Mouse (Mus musculus): Measurements from ENCODE around the gene Cp. TPM values are rescaled to one million over a fixed set of nuclear protein-coding genes. Genes with fewer than 3 reads are reported as not detected.
A peak's percentile ranks its signal among the peaks of the same experiment; 100 is the strongest.
"Not testable (repeated sequence)": the region's sequence is repeated elsewhere in the genome, so short reads cannot be mapped to it uniquely, and the experiment has no call there.

Cp gene
- polyA plus RNA-seq, 1 experiment from 2014 or later, result 0.29 TPM

DNA sequence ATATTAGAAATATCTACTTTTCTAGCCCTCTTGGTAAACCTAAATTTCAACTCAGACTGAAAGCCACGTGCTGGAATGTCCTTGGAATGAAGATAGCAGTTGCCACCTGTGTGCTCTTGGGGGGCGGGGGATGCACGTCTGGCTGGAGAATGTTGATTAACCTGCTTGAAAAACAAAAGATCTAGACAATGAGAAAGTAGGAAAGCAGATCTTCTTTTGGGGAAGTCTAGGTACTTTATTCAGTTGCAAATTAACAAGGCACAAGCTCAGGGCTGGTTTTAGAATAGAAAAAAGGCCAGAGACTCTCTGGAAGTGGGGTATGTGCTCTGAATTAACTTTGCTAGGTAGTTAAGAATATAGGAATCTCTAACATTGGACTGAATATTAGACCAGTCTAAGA, 87.9 kb downstream of the Cp start:
- DNase-seq (ENCODE audit: low spot score), result not testable (repeated sequence)
- 75% methylated on average over 3 of the region's 3 CpGs for WGBS

DNA sequence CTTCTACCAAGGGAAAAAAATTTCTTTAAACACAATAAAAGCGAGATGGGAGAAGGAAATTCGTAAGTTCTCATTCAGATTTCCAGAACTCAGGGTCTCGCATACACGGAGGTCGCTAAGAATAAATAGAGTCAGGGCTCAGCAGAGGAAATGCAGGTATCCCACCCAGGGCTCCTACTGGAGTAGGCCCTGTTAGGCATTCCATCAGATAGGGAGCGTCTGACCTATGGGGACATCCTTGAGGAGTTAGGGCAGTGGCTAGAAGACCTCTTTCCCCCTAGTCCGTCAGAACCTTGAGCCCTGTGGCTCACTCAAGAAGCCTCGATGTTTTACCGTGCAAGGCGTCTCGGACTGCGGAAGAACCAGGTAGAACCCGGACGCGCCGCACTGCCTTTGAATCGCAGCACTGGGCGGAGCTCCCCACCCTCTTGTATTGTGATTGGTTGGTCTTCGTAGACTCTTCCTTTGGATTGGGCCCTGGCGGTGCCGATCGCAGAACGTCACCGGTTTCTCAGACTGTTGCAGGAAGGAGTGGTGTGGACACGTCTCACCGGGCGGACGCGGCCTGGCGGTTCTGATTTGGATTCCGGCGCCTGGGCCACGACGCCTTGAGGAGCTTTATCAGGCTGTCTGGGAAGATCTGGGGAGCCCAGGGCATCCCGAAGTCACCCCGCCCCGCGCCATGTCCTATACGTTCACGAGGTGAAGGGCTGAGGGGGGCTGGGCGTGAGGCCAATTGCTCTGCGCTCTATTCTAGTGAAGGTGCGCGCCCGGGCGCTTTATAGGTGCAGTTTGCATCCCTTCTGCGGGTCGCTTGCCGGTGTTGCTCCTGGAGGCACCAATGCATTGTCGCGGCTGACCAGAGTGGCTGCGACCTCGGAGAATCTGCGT, 100.7 kb downstream of the Cp start, which contains the start of gene Hltf:
Hltf (plus strand) TSS at position 506 of the 891 bp plus-strand sequence.
- H3K27me3 ChIP-seq (ENCODE audit: insufficient read depth, poor library complexity, severe bottlenecking), result no peaks in the 10 kb centered on the region
- peak within 1 kb of the TSS; percentile 86 for H3K27ac ChIP-seq
- whole genome bisulfite sequencing, result under 1% methylated on average over 51 of the region's 54 CpGs
- peak; percentile 98 for DNase-seq (ENCODE audit: low spot score)
- H3K9me3 ChIP-seq, result no peaks in the 10 kb centered on the region
- peak within 1 kb of the TSS; percentile 90 for H3K4me3 ChIP-seq
- no peaks in the 10 kb centered on the region; the same call in 1 of the 2 replicates for H3K4me1 ChIP-seq
- H3K36me3 ChIP-seq, result peaks cover 10% of the 10 kb centered on the region; the same call in 1 of the 2 replicates

More for the DNA sequence above, 87.9 kb downstream of the Cp start:
- not testable (repeated sequence) for H3K27me3 ChIP-seq (ENCODE audit: insufficient read depth, poor library complexity, severe bottlenecking); H3K36me3 ChIP-seq; H3K27ac ChIP-seq; H3K9me3 ChIP-seq; H3K4me1 ChIP-seq; H3K4me3 ChIP-seq

DNA sequence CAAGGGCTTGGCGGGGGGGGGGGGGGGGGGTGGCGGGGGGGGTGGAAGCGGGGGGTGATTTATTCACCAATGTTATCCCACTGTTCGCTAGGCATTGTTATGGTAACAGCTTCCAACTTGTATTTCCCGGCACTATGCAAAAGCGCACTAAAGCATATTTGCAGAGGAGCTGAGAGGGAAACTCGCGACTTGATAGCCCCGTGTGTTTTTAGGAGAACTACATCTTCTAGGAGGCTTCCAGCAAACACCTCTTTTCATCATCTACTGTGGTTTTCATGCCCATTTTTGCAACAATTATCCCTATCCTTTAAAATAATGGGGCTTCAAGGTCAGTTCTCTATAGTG, 101.3 kb downstream of the Cp start:
- 0% methylated on average over 7 of the region's 9 CpGs for WGBS
- Histone ChIP-seq H3K9me3 (no peaks in the 10 kb centered on the region), H3K36me3 (peaks cover 16% of the 10 kb centered on the region; the same call in 1 of the 2 replicates), H3K4me3 (peak overlapping the region; percentile 90), H3K4me1 (no peaks in the 10 kb centered on the region; the same call in 1 of the 2 replicates), H3K27me3 (ENCODE audit: insufficient read depth, poor library complexity, severe bottlenecking) (no peaks in the 10 kb centered on the region), H3K27ac (peak overlapping the region; percentile 86; the same call in 1 of the 2 replicates)
- no peak for DNase-seq (ENCODE audit: low spot score)

Other genes starting within 250 kb of the Cp start
- 9.2 and 11.4 TPM in 2 replicates for gene Hps3, start 78.3 kb downstream of the Cp start, polyA plus RNA-seq (2016; fragmentation: Nextera tagmentation; extraction: Ambion mirVana)
- 15.7 and 19.7 TPM in 2 replicates for gene Hltf, start 100.8 kb downstream of the Cp start, polyA plus RNA-seq (2016; fragmentation: Nextera tagmentation; extraction: Ambion mirVana)
- gene Gyg, start 198.3 kb downstream of the Cp start, polyA plus RNA-seq (2016; fragmentation: Nextera tagmentation; extraction: Ambion mirVana), result 444 and 807 TPM in 2 replicates

Measured in heart, embryonic 10.5 days (tissue).